Mouse (Mus musculus): ENCODE data around the gene Gtf2f2.
"Not testable (repeated sequence)": the region's sequence is repeated elsewhere in the genome, so short reads cannot be mapped to it uniquely, and the experiment has no call there.

Gtf2f2 gene

DNA sequence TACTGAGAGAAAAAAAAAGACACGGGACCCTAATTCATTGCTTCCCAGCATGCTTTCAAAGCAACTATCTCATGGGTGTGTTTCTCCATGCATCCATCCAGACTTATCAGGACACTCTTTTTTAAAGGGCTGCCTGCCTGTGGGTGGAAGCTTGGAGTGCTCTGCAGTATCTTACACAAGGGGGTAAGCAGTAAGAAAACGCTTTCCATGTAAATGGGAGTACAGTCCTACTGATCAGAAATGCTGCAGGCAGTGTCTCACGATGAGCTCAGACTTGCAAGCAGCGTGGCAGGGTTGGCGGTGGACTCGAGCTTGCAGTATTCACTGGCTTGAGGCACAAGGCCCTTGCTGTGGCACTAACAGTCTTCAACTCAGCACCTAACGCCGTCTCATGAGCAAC is 81.0 kb downstream of the Gtf2f2 start:
- in situ Hi-C loops (cut with MboI; ENCODE audit: unreplicated experiment in 2 of 2) = not testable (repeated sequence)

DNA sequence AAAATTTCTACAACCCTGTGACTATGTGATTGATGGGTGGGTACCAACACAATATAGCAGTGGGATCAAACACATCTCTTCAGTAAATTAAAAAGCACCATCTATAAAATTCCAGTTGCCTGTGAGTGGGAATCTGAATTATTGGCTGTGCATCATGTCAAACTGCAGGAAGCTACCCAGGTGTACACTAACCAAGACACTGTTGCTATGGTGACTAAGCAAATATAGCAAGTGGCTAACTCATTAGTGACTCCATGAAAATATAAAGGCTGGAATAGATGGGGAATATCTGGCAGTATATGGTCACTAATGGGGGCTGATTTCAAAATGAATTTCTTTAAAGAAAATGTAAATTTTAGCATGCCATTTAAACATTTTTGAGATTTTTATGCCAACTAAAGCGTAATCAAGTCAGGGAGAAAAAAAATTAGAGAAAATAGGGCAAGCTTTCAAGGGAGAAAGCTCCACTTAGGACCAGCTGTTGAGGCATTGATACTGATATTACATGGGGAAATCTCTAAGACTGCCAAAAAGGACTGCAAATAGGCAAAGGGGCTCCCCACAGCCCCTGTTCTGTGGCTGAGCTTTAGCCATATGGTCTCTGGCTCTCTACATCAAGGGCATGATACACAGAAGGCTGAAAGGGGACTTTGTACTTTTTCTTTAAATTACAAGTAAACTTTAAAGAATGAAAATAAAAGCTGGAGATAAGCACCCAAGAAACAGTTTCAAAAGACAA is 87.2 kb downstream of the Gtf2f2 start:
- in situ Hi-C loops (cut with MboI; ENCODE audit: unreplicated experiment in 2 of 2) = no loop called here

DNA sequence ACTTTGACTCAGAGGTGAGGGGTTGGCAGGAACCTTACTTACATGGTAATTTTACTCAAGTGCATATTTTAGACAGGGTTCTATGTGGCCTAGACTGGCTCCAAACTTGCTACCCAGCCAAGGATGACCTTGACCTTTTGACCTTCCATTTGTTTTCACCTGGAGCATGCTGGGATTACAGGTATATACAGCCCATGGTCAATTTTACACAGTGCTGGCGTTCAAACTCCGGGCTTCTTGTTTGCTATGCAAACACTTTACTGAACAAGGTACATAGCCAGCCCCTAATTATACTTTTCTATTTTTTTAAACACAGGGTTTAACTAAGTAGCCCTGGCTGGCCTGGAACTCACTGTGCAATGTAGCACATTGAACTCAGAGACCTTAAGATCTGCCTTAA is 98.0 kb downstream of the Gtf2f2 start:
- in situ Hi-C loops (cut with MboI; ENCODE audit: unreplicated experiment in 2 of 2) = no loop called here

DNA sequence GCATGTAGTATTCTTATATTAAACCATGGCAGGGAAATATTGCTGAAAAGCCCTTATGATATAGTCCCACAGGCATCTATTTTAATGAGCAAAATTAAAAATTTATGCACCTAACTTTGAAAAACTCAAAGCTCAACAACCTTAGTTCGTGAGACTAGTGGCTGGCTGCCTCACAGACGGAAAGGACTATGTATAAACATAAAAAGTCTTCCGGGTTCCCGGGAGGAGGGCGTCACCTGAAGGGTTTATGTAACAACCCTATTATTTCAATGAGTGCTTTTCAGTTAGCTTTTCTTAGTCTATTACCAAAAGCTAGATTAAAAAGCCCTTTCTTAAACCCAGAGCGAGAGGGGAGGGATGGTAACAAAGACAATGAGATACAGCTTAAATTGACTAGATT is 98.7 kb downstream of the Gtf2f2 start:
- in situ Hi-C loops (cut with MboI; ENCODE audit: unreplicated experiment in 2 of 2) = no loop called here

DNA sequence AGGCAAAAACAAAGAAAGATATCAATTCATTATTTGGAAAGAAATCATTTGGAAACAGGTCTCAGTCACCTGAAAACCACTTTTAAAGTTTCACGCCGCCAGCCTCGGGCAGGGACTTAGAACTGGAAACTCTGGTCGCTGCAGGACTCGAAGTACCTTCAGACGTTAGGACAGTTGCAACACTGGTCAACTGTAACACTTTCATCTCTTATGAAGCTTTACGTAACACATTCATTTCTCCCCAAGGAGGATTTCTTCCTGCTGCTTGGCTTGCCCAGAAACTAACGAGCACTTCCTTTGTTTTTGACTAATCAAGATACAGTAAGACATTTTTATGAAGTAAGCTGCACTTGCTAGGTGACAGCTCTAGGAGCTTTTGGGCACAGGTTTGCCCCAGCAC is 103.7 kb downstream of the Gtf2f2 start:
- in situ Hi-C loops (cut with MboI; ENCODE audit: unreplicated experiment in 2 of 2) = no loop called here

DNA sequence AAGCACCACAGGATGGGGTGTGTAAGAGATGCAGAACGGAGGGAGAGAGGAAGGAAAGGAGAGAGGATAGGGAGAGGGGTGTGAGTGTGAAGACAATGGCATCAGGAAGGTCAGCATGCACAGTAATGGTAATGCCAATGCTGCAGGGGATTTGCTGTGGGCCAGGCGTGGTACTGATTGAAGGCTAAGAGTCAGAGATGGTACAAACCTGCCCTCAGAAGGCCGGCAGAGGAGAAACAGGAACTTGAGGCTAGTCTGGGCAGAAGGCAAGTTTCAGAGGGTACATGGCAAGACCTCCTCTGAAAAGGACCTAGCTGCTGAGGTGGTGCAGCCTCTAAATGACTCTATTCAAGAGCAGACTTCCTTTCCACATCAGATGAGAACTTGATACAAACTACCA is 105.7 kb downstream of the Gtf2f2 start:
- in situ Hi-C loops (cut with MboI; ENCODE audit: unreplicated experiment in 2 of 2) = no loop called here

DNA sequence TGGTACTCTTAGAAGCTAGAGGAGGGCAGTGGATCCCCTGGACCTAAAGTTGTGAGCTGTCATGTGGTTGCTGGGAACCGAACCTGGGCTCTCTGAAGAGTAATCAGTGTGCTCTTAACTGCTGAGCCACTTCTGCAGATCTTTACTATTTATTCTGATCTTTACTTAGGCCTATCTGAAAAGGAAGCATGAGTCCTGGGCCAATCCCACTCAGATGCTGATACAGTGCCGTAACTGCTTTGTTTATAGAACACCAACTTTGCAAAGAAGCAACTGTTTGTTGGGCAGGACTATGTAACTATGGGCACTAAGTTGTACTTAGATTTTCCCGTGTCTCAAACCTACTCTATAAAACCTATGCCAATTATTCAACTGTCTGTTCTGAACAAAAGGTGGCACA is 107.5 kb downstream of the Gtf2f2 start:
- in situ Hi-C loops (cut with MboI; ENCODE audit: unreplicated experiment in 2 of 2) = no loop called here

DNA sequence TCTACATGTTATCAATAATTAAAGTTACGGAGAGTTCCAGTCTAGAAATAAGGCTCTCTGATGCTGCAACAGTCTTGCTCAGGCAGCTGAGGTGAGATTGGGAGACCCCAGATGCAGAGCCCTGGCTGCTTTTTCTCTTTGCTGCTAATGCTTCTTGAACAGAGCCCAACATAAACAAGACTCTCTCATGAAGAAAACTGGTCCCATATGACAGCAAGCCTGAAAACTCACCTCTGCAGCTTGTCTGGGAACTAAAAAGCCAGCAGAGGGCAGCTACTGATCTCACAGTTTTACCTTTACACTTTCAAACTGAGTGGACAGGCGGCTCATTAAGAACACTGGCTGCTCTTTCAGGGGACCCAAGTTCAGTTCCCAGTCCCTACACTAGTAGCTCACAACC is 108.7 kb downstream of the Gtf2f2 start:
- in situ Hi-C loops (cut with MboI; ENCODE audit: unreplicated experiment in 2 of 2) = no loop called here

DNA sequence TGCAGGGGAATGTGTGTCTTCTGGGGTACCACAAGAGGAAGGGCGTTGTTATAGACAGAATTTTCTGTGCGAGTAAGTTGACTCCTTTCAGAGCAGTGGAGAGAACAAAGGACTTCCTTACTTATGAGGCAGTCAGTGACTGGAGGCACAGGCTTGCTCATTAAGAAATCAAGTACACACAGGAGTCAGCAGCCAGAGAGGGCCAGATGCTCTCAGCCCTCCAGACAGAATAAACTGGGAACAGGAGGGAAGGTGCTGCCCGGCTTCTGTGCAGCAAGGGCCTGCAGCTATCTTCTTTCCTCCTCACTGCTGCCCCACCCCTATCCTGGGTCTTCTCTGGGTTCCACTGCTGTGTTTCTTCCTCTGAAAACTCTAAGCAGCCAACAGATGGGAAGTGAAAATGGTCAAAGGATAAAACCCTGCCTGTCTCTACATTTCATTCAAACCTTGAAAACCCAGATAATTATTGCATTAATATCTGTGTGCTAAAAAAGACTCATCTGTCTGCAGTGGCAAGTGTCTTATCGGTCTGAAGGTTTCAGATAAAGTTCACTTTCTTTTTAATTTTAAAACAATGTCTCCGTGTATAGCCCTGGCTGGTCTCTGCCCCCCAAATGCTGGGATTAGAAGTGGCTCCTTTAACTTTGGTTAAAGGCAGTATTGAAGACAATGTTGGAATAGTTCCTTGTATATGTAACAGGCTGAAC is 109.7 kb downstream of the Gtf2f2 start:
- in situ Hi-C loops (cut with MboI; ENCODE audit: unreplicated experiment in 2 of 2) = no loop called here

DNA sequence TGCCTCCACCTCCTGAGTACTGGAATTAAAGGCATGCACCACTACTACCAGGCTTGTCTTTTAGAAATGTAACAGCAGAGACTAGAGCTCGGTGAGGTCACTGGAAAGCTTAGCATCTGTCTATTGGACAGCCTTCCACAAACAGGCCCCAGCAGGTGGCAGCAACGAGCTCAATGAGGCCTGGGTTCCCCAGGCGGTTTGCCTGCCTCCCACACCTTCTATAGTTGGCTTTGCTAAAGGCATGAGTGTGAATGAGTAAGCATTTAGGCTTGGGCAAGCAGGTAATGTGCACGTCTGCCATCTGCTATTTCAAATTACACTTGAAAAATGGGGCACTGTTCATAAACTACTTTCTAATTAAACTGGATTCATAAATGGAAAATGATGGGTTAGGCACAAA is 111.1 kb downstream of the Gtf2f2 start:
- in situ Hi-C loops (cut with MboI; ENCODE audit: unreplicated experiment in 2 of 2) = loop anchor here in 1 of 2 experiments (5.0 kb wide), 1 partner anchor 178 kb away; no protein-coding TSS in a partner anchor

DNA sequence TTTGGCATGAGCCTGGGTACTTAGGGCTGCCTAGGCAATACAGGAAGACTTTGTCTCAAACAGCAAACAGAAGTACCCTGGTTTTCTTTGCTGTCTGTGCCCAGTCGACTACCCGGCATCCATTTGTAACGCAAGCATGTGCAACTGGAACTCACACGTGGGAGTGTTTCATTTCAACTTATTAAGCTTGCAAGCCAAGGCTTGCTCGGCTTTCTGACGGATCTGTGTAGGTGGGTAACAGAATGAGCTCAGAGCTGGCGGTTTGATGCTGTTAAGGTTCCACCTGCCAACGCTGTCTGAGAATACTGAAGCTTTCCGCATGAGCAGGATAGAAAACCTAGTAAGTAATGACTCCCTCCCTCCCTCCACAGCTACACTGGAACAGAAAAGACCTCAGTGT is 118.5 kb downstream of the Gtf2f2 start:
- in situ Hi-C loops (cut with MboI; ENCODE audit: unreplicated experiment in 2 of 2) = no loop called here

DNA sequence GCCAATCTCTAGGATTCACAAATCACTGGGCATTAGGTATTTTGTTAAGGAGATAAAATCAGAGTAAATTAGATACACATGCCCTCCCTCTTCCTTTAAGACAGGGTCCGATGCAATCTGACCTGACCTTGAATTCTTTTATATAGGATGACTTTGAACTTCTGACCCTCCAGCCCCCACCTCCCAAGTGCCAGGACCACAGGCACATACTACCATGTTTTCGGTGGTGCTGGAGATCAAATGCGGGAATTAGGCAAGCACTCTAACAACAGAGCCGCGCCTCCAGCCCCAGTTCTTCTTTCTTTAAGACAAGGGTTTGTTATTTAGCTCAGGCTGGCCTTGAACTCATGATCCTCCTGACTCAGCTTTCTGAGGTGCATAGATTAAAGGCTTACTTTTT is 126.8 kb downstream of the Gtf2f2 start:
- in situ Hi-C loops (cut with MboI; ENCODE audit: unreplicated experiment in 2 of 2) = no loop called here

DNA sequence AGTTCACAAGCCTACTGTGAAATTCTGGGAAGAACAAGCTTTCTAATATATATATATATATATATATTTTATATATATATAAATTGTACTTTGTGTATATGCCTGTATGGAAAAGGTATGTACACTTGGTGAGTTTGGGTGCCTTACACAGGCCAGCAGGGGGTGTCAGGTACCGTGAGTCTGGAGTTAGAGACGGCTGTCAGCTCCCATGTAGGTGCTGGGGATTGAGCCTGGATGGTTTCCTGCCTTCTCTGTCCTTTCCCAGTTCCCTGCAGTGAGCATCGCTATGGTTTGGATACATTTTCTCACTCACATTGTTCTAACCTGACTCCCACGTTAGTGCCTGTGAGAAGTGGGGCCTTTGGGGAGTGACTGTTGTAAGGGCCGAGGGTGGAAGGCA is 127.3 kb downstream of the Gtf2f2 start:
- in situ Hi-C loops (cut with MboI; ENCODE audit: unreplicated experiment in 2 of 2) = no loop called here

DNA sequence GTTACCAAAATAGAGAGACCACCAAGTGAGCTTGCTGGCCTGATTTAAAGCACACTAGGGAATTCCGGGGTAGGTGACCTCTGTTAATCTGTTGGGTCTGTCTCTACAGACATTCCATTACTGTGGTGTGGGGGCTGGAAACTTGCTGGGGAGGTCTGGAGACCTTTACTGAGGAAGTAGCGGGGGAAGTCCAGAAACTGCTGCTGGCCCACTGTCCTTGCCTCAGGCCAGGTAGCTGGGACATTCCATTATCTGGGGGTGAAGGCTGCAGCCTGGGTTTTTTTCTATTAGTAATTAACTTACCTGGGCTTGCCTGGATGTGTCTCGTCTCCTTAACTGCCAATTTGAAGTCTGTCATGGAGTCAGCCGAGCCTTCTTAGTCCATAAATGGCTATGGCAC is 128.8 kb downstream of the Gtf2f2 start:
- in situ Hi-C loops (cut with MboI; ENCODE audit: unreplicated experiment in 2 of 2) = no loop called here

DNA sequence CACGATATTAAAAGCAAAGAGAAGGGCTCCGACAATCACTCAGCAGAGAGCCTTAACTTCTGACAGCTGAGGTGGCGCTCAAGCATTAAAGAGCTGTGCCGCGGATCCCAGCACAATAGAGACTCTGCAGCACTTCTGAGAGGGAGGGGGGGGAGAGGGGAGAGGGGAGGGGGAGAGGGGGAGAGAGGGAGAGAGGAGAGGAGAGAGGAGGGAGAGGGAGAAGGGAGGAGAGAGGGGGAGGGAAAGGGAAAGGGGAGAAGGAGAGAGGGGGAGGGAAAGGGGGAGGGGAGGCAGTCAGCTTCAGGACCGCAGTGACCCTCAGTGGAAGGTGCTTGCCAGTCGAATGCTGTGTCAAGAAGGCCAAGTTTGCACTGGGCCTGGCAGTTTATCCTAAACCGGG is 131.7 kb downstream of the Gtf2f2 start:
- in situ Hi-C loops (cut with MboI; ENCODE audit: unreplicated experiment in 2 of 2) = loop anchor here (5.0 to 10.0 kb wide), 4 partner anchors 196 to 1146 kb away; no protein-coding TSS in a partner anchor

DNA sequence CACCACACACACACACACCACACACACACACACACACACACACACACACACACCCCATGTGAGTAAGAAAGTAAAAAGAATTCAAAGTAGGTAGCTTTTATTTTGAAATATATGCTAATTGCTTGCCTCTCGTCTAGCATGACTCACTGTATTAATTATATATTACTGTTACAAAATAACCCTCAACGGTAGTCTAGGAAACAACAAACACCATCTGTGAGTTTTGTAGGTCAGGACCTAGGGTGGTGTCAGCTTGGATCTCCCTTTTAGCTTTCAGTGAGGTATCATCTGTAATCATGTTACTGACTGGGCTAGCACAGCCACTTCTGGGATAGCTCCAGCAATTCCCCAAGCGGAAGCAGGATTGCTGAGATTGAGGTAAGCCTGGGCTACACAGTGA is 133.4 kb downstream of the Gtf2f2 start:
- in situ Hi-C loops (cut with MboI; ENCODE audit: unreplicated experiment in 2 of 2) = loop anchor here (5.0 to 10.0 kb wide), 4 partner anchors 198 to 1148 kb away; no protein-coding TSS in a partner anchor

DNA sequence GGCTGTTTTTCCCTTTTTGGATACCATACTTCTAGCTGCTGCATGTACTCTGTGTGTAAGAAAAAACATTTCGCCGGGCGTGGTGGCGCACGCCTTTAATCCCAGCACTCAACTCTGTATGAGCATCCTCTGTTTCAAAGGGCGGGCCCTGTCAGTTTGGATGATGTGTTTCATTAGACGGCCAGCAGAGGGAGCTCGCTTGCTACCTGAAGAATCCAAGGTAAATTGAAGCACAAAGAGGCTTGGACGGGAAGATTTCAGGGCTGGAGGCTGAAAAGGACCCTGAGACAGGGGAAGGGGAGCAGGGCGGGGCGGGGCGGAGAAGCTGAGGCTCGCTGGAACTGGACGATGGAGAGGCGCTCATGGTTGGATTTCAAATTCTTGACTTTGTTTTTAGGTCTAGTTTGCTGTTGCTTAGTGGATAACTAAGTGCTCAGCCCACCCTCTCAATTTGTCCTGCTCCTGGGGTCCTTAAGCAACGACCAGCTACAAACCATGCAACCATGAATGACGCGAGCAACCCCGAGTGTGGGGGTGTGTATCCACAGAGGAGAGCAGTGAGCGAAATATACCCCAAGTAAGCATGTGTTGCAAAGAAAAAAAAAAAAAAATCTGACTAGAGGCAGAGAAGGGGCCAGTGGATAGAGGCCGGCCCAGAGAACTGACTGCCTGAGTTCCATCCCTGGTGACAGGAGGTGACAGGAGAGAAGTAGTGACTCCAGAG is 134.2 kb downstream of the Gtf2f2 start:
- in situ Hi-C loops (cut with MboI; ENCODE audit: unreplicated experiment in 2 of 2) = loop anchor here (5.0 to 10.0 kb wide), 4 partner anchors 198 to 1148 kb away; no protein-coding TSS in a partner anchor

DNA sequence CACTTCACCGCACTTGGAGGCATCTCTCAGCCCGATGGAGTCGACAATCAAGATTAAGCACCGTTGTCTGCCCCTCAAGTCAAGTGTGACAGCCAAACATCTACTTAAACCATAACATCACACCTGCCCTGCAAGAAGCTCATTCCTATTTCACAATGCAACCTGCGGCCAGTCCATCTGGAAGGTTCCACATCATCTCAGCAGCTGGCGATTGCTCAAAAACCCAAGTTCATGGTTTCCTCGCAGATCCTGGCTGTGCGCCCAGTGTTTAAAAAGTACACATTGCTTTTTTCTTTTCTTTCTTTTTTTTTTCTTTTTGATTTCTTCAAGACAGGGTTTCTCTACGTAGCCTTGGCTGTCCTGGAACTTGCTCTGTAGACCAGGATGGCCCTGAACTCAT is 137.1 kb downstream of the Gtf2f2 start:
- in situ Hi-C loops (cut with MboI; ENCODE audit: unreplicated experiment in 2 of 2) = loop anchor here (10.0 kb wide), 2 partner anchors 201 to 1151 kb away; no protein-coding TSS in a partner anchor

DNA sequence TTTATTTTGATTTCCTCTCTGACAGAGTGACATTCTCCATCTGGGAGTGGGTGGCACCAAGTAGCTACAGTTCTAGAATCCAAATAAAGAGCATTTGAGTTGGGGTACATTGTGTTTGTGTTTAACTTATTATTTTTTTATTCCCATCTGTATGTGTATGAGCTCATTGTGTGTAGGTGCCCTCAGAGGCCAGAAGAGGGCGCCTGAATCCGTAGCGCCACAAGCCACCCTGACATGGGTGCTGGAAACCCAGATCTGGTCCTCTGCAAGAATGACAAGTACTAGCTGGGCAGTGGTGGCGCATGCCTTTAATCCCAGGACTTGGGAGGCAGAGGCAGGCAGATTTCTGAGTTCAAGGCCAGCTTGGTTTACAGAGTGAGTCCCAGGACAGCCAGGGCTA is 138.9 kb downstream of the Gtf2f2 start:
- in situ Hi-C loops (cut with MboI; ENCODE audit: unreplicated experiment in 2 of 2) = loop anchor here (10.0 kb wide), 2 partner anchors 203 to 1153 kb away; no protein-coding TSS in a partner anchor

DNA sequence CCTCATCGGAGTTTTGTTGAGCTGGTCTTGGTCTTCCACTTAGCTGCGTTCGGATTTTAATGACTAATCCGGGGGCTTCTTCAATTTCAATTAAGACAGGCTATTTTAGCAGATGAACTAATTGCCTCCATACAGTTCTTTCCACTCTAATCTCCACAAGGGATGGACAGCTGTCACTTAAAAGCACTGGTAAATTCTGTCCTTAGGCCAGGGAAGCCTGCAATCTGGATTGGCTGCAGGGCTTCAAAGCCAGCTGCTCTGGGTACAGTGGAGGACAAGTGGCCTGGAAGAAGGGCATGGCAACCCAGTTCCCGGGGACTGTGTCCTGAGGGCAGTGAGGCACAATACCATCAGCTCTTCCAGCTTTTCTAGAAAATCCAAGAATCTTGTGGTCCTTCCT is 139.6 kb downstream of the Gtf2f2 start:
- in situ Hi-C loops (cut with MboI; ENCODE audit: unreplicated experiment in 2 of 2) = loop anchor here (10.0 kb wide), 2 partner anchors 204 to 1154 kb away; no protein-coding TSS in a partner anchor

DNA sequence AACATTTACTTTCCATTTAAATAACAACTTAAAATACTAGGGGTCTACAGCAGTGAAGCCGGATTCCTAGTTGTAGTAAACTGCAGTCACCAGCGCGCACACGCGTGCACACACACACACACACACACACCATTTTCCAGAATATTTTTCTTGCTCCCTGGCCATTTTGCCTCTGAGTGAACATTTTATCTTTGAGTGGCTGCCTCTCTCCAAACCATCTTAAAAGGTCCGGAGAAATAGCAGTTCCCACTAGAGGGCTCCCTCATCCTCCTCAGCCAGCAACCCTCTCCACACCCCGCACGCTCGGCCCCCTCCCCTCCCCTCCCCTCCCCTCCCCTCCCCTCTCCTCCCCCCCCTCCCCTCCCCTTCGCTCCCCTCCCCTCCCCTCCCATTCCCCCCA is 140.0 kb downstream of the Gtf2f2 start:
- in situ Hi-C loops (cut with MboI; ENCODE audit: unreplicated experiment in 2 of 2) = loop anchor here (10.0 kb wide), 2 partner anchors 204 to 1154 kb away; no protein-coding TSS in a partner anchor

Measured in v-Abl transformed pro-B cells (cell line).